Mouse (Mus musculus): ENCODE results near the gene Arsg. TPM values are rescaled to one million over a fixed set of nuclear protein-coding genes. Genes with fewer than 3 reads are reported as not detected.

Gene Arsg
- total RNA-seq, 1 experiment, result 1.0 TPM

DNA sequence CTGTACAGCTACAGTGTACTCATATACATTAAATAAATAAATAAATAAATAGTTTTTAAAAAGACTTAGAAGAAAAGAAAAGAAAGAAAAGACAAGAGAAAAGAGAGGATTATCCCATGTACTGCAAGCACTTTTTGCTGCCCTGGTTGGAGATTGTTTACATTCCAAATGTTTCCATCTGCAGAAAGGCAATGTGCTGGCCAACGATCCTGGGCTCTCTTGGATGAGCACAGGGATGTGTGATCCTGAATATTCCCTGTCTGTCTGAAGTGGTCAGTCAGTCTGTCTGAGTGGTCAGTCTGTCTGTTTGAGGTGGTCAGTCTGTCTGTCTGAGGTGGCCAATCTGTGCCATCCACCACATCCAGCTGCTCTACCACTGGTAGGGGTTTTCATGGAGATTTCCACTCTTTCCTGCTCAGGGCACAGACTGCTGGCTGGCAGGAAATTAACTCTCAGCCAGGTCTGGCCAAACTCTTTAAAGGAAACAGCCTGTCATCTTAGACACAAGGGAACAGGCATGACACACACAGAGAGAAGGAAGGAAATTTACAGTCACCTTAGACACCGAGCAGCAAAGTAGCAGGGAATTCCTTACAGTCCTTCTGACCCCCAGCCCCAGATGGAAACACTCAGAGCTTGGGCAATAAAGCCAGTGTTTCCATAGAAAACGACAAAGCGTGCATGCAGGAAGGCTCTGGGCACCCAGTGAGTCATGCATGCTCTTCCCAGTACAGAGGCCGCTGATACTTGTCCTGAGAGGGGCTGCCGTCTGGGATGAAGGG, 120.2 kb downstream of the Arsg start:
- H3K4me1 ChIP-seq (ENCODE audit: control insufficient read depth in 2 of 2, insufficient read depth in 2 of 2, low read length in 2 of 2, poor library complexity in 1 of 2), result no peaks in the 10 kb centered on the region
- in situ Hi-C loops (cut with MboI; ENCODE audit: low sequenced_read_pairs in 2 of 2, unreplicated experiment in 2 of 2), result loop anchor here in 1 of 2 experiments (25.0 kb wide), 1 partner anchor 356 kb away; no protein-coding TSS in a partner anchor
- no peaks in the 10 kb centered on the region for H3K9me3 ChIP-seq (ENCODE audit: control insufficient read depth, insufficient read depth, low read depth, low read length)
- TF ChIP-seq HCFC1 (IDR thresholded peaks at IDR 0.05; ENCODE audit: borderline replicate concordance, insufficient read depth, low read length), result no peak
- no peak for TF ChIP-seq ZC3H11A (IDR thresholded peaks at IDR 0.05; ENCODE audit: borderline replicate concordance, low read depth, low read length)
- no peak for TF ChIP-seq MAFK (IDR thresholded peaks at IDR 0.05; ENCODE audit: insufficient read depth, low read depth, low read length)
- no peaks in the 10 kb centered on the region for H3K36me3 ChIP-seq (ENCODE audit: control insufficient read depth, insufficient read depth, low read length, poor library complexity, severe bottlenecking)
- H3K9ac ChIP-seq (ENCODE audit: insufficient read depth, low read depth, low read length, poor library complexity, severe bottlenecking), result no peak overlapping the region
- no peak overlapping the region for H3K4me3 ChIP-seq (ENCODE audit: insufficient read depth in 1 of 2, low read depth in 1 of 2, low read length in 2 of 2, poor library complexity in 1 of 2, severe bottlenecking in 1 of 2)
- no peak for DNase-seq (ENCODE audit: low read depth, low spot score)
- no peak overlapping the region for H3K27ac ChIP-seq (ENCODE audit: insufficient read depth, low read depth, low read length, poor library complexity, severe bottlenecking)

DNA sequence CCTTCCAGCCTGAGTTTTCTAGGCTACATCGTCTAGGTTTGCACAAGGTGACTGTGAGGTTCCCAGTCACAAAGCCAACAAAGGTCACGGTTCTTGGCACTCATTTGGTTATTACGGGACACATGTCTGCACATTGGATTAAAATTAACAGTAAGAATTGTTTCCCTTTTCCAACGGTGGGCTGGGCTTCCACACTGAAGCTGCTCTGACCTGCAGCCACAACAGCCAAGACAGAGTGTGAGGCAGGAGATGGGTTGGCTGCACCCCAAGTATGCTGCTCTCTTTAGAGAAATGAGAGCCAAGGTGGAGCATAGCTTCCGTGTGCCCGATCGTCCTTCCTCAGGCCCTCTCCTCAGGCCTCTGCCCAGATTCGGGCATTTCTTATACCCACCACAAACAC, 121.6 kb downstream of the Arsg start:
- no peaks in the 10 kb centered on the region for H3K9me3 ChIP-seq (ENCODE audit: control insufficient read depth, insufficient read depth, low read depth, low read length)
- no peak overlapping the region for H3K4me3 ChIP-seq (ENCODE audit: insufficient read depth in 1 of 2, low read depth in 1 of 2, low read length in 2 of 2, poor library complexity in 1 of 2, severe bottlenecking in 1 of 2)
- DNase-seq (ENCODE audit: low read depth, low spot score), result no peak
- no peaks in the 10 kb centered on the region for H3K36me3 ChIP-seq (ENCODE audit: control insufficient read depth, insufficient read depth, low read length, poor library complexity, severe bottlenecking)
- TF ChIP-seq HCFC1 (IDR thresholded peaks at IDR 0.05; ENCODE audit: borderline replicate concordance, insufficient read depth, low read length) (no peak), ZNF384 (IDR thresholded peaks at IDR 0.05; ENCODE audit: low read depth, low read length) (no peak), CHD2 (IDR thresholded peaks at IDR 0.05; ENCODE audit: low read depth, low read length) (no peak), ZC3H11A (IDR thresholded peaks at IDR 0.05; ENCODE audit: borderline replicate concordance, low read depth, low read length) (no peak), MAFK (IDR thresholded peaks at IDR 0.05; ENCODE audit: insufficient read depth, low read depth, low read length) (no peak)
- no peak overlapping the region for H3K9ac ChIP-seq (ENCODE audit: insufficient read depth, low read depth, low read length, poor library complexity, severe bottlenecking)
- in situ Hi-C loops (cut with MboI; ENCODE audit: low sequenced_read_pairs in 2 of 2, unreplicated experiment in 2 of 2), result loop anchor here in 1 of 2 experiments (25.0 kb wide), 1 partner anchor 357 kb away; no protein-coding TSS in a partner anchor
- H3K27ac ChIP-seq (ENCODE audit: insufficient read depth, low read depth, low read length, poor library complexity, severe bottlenecking), result no peak overlapping the region
- H3K4me1 ChIP-seq (ENCODE audit: control insufficient read depth in 2 of 2, insufficient read depth in 2 of 2, low read length in 2 of 2, poor library complexity in 1 of 2), result no peaks in the 10 kb centered on the region

GRCm38 (mm10) chr11:109598778-109599570, 125.8 kb downstream of the Arsg start:
- Histone ChIP-seq H3K27ac (ENCODE audit: insufficient read depth, low read depth, low read length, poor library complexity, severe bottlenecking) (no peak overlapping the region), H3K9me3 (ENCODE audit: control insufficient read depth, insufficient read depth, low read depth, low read length) (no peaks in the 10 kb centered on the region), H3K4me1 (ENCODE audit: control insufficient read depth in 2 of 2, insufficient read depth in 2 of 2, low read length in 2 of 2, poor library complexity in 1 of 2) (no peaks in the 10 kb centered on the region), H3K9ac (ENCODE audit: insufficient read depth, low read depth, low read length, poor library complexity, severe bottlenecking) (no peak overlapping the region), H3K4me3 (ENCODE audit: insufficient read depth in 1 of 2, low read depth in 1 of 2, low read length in 2 of 2, poor library complexity in 1 of 2, severe bottlenecking in 1 of 2) (no peak overlapping the region), H3K36me3 (ENCODE audit: control insufficient read depth, insufficient read depth, low read length, poor library complexity, severe bottlenecking) (no peaks in the 10 kb centered on the region; the same call in 1 of the 2 replicates)
- in situ Hi-C loops (cut with MboI; ENCODE audit: low sequenced_read_pairs in 2 of 2, unreplicated experiment in 2 of 2), result loop anchor here in 1 of 2 experiments (25.0 kb wide), 1 partner anchor 362 kb away; no protein-coding TSS in a partner anchor
- no peak for DNase-seq (ENCODE audit: low read depth, low spot score)
- TF ChIP-seq ZNF384 (IDR thresholded peaks at IDR 0.05; ENCODE audit: low read depth, low read length) (no peak), ZC3H11A (IDR thresholded peaks at IDR 0.05; ENCODE audit: borderline replicate concordance, low read depth, low read length) (no peak), CHD2 (IDR thresholded peaks at IDR 0.05; ENCODE audit: low read depth, low read length) (no peak)

DNA sequence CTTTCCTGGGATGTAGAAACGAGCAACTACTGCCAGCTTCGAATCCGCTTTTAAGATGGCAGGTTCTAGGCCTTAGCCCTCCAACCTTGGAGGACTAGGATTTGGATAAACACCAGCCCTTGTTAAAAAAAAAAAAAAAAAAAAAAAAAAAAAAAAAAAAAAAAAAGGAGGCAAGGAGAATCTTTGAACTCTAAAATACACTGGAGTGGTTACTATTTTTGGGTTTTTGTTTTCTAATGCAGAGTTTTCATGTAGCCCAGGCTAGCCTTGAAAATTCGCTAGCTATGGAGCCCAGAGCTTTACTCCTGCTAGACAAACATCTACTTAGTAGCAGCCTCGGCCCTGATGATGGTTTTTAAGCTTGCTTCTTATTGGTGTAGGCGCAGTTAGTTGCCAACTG, 134.4 kb downstream of the Arsg start:
- DNase-seq (ENCODE audit: low read depth, low spot score), result no peak
- H3K9me3 ChIP-seq (ENCODE audit: control insufficient read depth, insufficient read depth, low read depth, low read length), result no peaks in the 10 kb centered on the region
- TF ChIP-seq ZNF384 (IDR thresholded peaks at IDR 0.05; ENCODE audit: low read depth, low read length) (peak; percentile 88), CHD2 (IDR thresholded peaks at IDR 0.05; ENCODE audit: low read depth, low read length) (no peak)
- no peaks in the 10 kb centered on the region; the same call in 1 of the 2 replicates for H3K36me3 ChIP-seq (ENCODE audit: control insufficient read depth, insufficient read depth, low read length, poor library complexity, severe bottlenecking)
- H3K4me1 ChIP-seq (ENCODE audit: control insufficient read depth in 2 of 2, insufficient read depth in 2 of 2, low read length in 2 of 2, poor library complexity in 1 of 2), result no peaks in the 10 kb centered on the region
- H3K4me3 ChIP-seq (ENCODE audit: insufficient read depth in 1 of 2, low read depth in 1 of 2, low read length in 2 of 2, poor library complexity in 1 of 2, severe bottlenecking in 1 of 2), result no peak overlapping the region
- H3K27ac ChIP-seq (ENCODE audit: insufficient read depth, low read depth, low read length, poor library complexity, severe bottlenecking), result no peak overlapping the region
- in situ Hi-C loops (cut with MboI; ENCODE audit: low sequenced_read_pairs in 2 of 2, unreplicated experiment in 2 of 2), result no loop called here
- H3K9ac ChIP-seq (ENCODE audit: insufficient read depth, low read depth, low read length, poor library complexity, severe bottlenecking), result no peak overlapping the region

Measured in ES-E14 (cell line).